Mouse (Mus musculus) lung, postnatal 0 days (tissue): Measurements from ENCODE around the gene Dkc1.
"Not testable (repeated sequence)": the region's sequence is repeated elsewhere in the genome, so short reads cannot be mapped to it uniquely, and the experiment has no call there.

Experiments
- CTCF ChIP-seq: IDR thresholded peaks from 2 replicates; pipeline ENCODE4 v1.5.1; 2016; ENCODE audit warnings: antibody characterized with exemption, mild to moderate bottlenecking
- EP300 ChIP-seq: IDR thresholded peaks from 2 replicates; pipeline ENCODE4 v1.6.1; 2016; ENCODE audit warnings: antibody characterized with exemption, mild to moderate bottlenecking, control low read depth

- not testable (repeated sequence) for TF ChIP-seq CTCF, EP300
Measured at GRCm38 (mm10) chrX:75143124-75143555, 47.5 kb downstream of the Dkc1 start.
